Mouse (Mus musculus) colon, adult 2 months (tissue): ENCODE measurements around the gene H2-M5. TPM values are rescaled to one million over a fixed set of nuclear protein-coding genes. Genes with fewer than 3 reads are reported as not detected.

Experiments used
- polyA plus RNA-seq: library from polyadenylated mRNA; depleted of rRNA; stranded (reverse); fragments of >200 nt; gene quantifications from 2 replicates; pipeline ENCODE4 v1.2.3, GENCODE M21; 2012; rRNA removed

H2-M5 gene
- 0.28 TPM in 1 of 2 replicates, not detected in the other for polyA plus RNA-seq

DNA sequence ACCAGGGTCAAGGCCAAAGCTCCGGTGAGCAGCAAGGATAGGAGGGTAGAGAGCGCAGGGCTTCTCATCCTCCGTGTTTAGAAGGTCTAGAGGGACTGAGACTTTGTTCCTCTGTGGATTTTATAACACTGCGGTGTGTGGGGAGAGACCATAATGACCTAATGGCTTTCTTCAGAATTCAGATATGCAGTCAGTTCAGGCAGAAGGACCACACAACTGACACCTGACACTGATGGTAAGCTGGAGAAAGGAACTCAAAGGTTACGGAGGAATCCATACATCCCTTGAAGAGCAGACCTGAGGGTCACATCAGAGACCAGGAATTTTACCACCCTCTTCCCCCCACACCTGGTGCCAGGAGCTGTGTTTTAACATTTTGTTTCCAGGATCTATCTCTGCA, at the start of gene H2-M5:
TSS of gene H2-M5 (minus strand) at position 101 of the 400 bp plus-strand sequence.

DNA sequence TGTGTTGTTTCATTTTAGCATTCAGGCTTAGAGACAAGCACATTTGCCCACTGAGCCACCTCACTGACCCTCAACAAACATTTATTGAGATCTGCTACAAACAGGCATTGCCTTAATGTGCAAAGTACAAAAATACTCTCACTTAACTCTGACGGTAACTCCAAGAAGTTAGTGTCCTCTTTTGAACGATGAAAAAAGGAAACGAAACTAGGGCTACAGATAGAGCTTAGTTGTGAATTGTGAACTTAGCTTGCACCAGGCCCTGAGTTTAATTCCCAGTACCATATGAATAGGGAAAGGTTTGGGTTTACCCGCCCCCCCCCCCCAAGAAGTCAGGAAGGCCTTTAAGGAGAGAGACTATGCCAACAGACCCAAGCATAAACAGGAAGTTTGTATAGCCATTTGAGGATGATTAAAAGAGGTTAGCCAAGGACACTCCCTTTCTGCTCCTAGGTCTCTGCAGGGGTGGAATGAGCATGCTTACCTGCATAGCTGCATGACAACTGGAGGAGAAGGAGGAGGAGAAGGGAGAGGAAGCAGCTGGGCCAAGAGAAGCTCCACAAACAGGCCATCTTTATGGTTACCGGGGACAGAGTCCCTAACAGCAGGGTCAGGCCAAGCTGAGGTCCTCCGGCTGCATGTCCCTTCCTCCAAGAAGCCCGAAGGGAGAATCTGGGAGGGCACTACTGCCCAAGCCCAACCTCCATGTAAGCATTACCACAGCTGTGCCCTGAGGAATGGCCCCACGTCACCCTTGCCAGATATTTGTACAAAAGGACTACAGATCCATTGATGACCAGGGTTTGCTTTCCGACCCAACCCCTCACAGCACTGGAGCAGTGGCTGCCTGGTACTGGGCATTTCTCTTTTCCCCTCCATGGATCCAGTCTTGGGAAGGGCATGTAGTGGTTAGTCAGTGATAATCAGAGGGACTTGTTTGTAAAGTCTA, 33.6 kb upstream of the H2-M5 start, which contains the start of gene Mog:
TSS of gene Mog (minus strand) at position 771 of the 949 bp plus-strand sequence.

DNA sequence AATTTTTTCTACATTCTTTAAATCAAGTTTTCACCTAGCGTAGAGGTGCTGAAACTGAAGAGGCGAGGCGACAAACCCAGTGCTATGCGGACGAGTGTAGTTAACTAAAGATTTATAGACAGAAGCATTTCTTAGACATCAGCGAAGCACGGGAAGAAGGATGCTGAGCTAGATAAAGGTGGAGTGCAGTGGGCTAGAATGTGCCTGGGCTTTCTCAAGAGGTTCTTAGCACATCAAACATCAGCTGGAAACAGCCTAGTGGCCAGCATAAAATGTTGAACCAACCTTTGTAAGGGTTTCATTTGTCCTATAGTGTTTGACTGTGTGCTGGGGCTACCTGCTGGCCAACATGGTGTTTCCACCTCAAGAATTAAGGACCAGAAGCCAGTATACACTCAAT, 11.5 kb upstream of the H2-M5 start, which contains the start of gene Zfp57:
TSS of gene Zfp57 (plus strand) at position 301 of the 400 bp plus-strand sequence.

DNA sequence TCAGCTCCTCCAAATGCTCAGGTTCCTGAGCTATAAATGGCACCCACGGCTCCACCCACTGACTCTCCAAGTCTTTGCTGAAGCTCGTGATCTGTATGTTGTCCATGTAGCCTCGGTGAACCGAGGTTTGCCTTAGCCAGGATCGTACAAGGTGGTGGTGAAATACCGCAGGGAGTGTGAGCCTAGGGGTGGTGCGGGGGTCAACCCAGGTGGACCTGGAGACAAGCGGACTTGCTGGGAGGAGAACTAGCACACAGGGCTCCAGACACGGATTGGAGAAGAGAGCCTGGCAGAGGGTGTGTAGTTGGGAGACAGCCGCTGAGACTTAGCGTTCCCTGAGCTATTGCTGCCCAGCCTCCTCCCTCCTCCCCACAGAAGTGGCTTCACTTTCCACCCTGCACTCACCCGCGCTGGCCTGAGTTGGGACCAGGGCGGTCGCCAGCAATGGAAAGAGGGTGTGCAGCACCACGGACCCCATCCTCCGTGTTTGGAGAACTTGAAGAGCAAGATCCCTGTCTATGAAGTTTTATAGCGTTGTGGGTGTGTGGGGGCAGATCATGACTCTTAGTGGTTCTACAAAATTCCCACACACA, 8.0 kb downstream of the H2-M5 start, which contains the start of gene 2410137M14Rik:
TSS of gene 2410137M14Rik (minus strand) at position 17 of the 593 bp plus-strand sequence.

DNA sequence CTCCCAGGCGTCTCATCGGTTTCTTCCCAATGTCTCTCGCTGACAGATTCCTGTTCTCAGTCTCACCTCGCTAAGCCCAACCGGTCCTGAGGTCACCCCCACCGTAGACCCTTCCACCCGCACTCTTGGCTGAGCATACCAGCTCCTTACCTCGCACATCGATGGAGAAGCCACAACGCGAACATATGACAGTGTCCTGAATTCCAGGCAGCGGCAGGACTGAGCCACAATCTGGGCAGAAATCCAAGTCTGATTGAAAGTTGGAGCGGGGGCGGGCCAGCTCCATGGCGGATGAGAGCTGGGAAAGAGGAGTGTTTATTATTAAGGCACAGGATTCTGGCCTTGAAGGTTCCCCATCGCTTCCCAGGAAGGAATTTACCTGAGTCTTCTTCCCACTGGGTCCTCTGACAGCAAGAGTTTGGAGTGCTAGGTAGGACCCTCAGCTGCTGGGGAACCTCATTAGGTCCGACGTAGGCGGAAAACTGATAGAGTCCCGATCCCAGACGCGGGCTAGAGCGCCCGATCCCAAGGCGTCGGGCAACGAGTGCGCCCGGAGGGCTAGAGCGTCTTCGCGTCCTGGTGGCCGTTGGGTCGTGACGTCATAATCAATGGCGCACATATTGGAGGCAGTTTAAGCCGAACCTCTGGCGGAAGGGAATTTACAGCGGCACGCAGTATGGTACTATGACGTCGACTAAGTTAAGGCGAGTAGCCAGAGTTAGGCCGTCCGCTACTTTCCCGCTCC, 31.2 kb downstream of the H2-M5 start, which contains the start of the genes Znrd1 and Znrd1as:
TSS of gene Znrd1 (minus strand) at position 561 of the 745 bp plus-strand sequence.
TSS of gene Znrd1as (plus strand) at position 594 of the 745 bp plus-strand sequence.

DNA sequence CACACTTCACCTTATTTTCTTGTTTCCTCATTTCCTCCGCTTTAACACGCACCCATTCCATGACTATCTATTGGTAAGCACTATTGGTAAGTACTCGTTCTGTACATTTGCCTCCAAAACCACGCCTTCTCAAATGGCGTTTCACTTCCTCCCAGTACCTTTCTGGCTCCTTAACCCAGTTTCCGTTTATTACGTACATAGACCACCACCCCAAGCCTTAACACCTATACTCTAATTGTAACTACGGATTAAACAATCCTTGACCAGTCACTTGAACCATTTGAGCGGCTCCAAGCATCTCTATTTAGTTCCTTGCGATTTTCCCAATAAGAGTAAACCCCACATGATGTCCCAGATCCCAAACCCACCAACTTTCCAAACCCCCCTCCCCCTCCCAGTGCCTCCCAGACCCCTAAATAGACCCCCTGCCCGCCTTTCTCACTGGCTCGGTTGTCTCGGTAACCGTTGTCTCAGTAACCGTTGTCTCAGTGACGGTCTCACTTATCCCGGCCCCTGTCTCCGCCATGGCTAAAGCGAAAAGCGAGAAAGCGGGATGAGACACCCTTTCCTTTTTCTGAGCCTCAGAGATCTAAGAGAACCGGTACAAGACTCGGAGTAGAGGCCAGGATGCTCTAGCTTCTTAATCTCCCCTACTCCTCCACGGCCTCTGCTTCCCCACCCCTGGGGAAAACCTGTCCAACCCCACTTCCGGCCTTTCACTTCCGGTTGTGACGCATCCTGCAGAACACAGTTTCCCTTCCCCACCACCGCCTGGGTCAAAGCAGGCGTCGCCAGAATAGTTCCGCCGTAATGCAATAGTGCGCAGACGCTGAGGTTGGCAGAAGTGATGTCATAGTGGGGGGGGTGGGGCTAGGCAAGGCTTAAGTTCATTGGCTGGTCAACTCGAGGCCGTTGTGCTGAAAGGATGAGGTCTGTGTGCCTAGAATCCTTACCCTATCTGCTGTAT, 38.1 kb downstream of the H2-M5 start, which contains the start of gene Ppp1r11:
TSS of gene Ppp1r11 (minus strand) at position 761 of the 967 bp plus-strand sequence.

DNA sequence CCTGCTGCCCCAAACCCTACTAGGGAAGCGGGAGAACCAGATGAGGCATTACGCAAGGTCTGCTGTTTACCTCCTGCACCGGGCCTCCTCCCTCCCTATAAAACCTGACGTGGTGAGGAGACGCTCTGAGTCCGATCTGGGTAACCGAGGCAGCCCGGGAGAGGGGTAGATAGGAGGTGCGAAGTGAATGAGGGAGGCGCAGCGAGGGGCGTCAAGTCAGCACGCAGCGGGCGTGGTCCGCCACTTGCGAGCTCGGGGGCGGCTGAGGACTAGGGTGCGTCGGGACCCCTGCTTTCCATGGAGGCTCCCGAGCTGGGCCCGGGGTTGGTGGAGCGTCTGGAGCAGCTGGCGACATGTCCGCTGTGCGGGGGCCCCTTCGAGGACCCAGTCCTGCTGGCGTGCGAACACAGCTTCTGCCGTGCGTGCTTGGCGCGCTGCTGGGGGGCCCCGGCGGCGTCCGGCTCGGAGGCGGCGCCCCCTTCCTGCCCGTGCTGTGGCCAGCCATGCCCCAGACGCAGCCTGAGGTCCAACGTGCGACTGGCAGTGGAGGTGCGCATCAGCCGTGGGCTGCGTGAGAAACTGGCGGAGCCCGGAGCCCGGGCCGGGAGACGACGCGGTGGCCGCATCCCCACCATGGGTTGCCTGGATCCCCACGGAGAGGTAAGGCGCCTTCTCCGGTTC, 46.4 kb downstream of the H2-M5 start, which contains the start of gene Rnf39:
TSS of gene Rnf39 (plus strand) at position 128 of the 681 bp plus-strand sequence.

Other genes starting within 250 kb of the H2-M5 start
- not detected in 2 replicates for gene H2-M10.5, start 216.6 kb downstream of the H2-M5 start, polyA plus RNA-seq
- not detected in 2 replicates for gene H2-M10.6, start 177.4 kb downstream of the H2-M5 start, polyA plus RNA-seq
- 36.0 and 41.7 TPM in 2 replicates for gene Trim26, start 152.4 kb downstream of the H2-M5 start, polyA plus RNA-seq
- gene Trim15, start 122.3 kb downstream of the H2-M5 start, polyA plus RNA-seq = 6.8 and 15.1 TPM in 2 replicates
- not detected in 2 replicates for gene Trim10, start 120.0 kb downstream of the H2-M5 start, polyA plus RNA-seq
- gene Trim40, start 99.4 kb downstream of the H2-M5 start, polyA plus RNA-seq = 14.6 and 18.9 TPM in 2 replicates
- gene Trim31, start 91.4 kb downstream of the H2-M5 start, polyA plus RNA-seq = 18.0 and 23.9 TPM in 2 replicates
- 38.9 and 42.9 TPM in 2 replicates for gene Rnf39, start 46.6 kb downstream of the H2-M5 start, polyA plus RNA-seq
- gene Ppp1r11, start 37.8 kb downstream of the H2-M5 start, polyA plus RNA-seq = 45.1 and 56.4 TPM in 2 replicates
- gene Znrd1, start 31.0 kb downstream of the H2-M5 start, polyA plus RNA-seq = 19.3 and 25.8 TPM in 2 replicates
- 1.1 and 1.2 TPM in 2 replicates for gene Znrd1as, start 30.9 kb downstream of the H2-M5 start, polyA plus RNA-seq
- not detected in 2 replicates for gene 2410137M14Rik, start 8.3 kb downstream of the H2-M5 start, polyA plus RNA-seq
- 1.7 and 1.9 TPM in 2 replicates for gene Zfp57, start 11.6 kb upstream of the H2-M5 start, polyA plus RNA-seq
- gene Mog, start 33.9 kb upstream of the H2-M5 start, polyA plus RNA-seq = not detected in 2 replicates
- gene Gabbr1, start 56.4 kb upstream of the H2-M5 start, polyA plus RNA-seq = 20.3 and 20.6 TPM in 2 replicates
- not detected in 2 replicates for gene Olfr90, start 99.0 kb upstream of the H2-M5 start, polyA plus RNA-seq
- gene Olfr91, start 108.7 kb upstream of the H2-M5 start, polyA plus RNA-seq = not detected in 2 replicates
- not detected in 2 replicates for gene Olfr92, start 130.6 kb upstream of the H2-M5 start, polyA plus RNA-seq
- not detected in 2 replicates for gene Olfr93, start 172.0 kb upstream of the H2-M5 start, polyA plus RNA-seq
- gene Ubd, start 204.4 kb upstream of the H2-M5 start, polyA plus RNA-seq = 0.21 and 0.38 TPM in 2 replicates
- gene Olfr94, start 211.5 kb upstream of the H2-M5 start, polyA plus RNA-seq = not detected in 2 replicates
- not detected in 2 replicates for gene Olfr95, start 223.6 kb upstream of the H2-M5 start, polyA plus RNA-seq
- not detected in 2 replicates for gene Olfr96, start 230.6 kb upstream of the H2-M5 start, polyA plus RNA-seq
- gene Olfr97, start 247.8 kb upstream of the H2-M5 start, polyA plus RNA-seq = not detected in 2 replicates